Mouse (Mus musculus) kidney, adult 2 months (tissue): ENCODE data around the gene Bsdc1. TPM values are rescaled to one million over a fixed set of nuclear protein-coding genes. Genes with fewer than 3 reads are reported as not detected.
A peak's percentile ranks its signal among the peaks of the same experiment; 100 is the strongest.

Experiments used
- DNase-seq: peaks from one replicate; pipeline ENCODE4 v3.0.0; 2021
- H3K27ac ChIP-seq: fragments of 200-500 bp; 2 replicates; pipeline ENCODE4 v1.5.1; 2012; ENCODE audit warnings: low read depth, low read length, control low read depth, inconsistent platforms; ENCODE audit not compliant: insufficient read depth
- H3K27me3 ChIP-seq: fragments of 200-500 bp; replicated peaks from 2 replicates; pipeline ENCODE4 v1.6.1; 2012; ENCODE audit warnings: mild to moderate bottlenecking, moderate library complexity, low read length, inconsistent platforms; ENCODE audit not compliant: control insufficient read depth, insufficient read depth
- H3K36me3 ChIP-seq: fragments of 200-500 bp; 2 replicates; pipeline ENCODE4 v1.6.1; 2012; ENCODE audit warnings: mild to moderate bottlenecking, moderate library complexity, low read length, inconsistent platforms; ENCODE audit not compliant: control insufficient read depth, insufficient read depth
- H3K4me1 ChIP-seq: fragments of 200-500 bp; 2 replicates; pipeline ENCODE4 v1.6.1; 2011; ENCODE audit warnings: low read length; ENCODE audit not compliant: control insufficient read depth, insufficient read depth
- H3K4me3 ChIP-seq: fragments of 200-500 bp; 2 replicates; pipeline ENCODE4 v1.5.1; 2011; ENCODE audit warnings: mild to moderate bottlenecking, low read depth, low read length, control low read depth; ENCODE audit not compliant: insufficient read depth
- CTCF ChIP-seq: fragments of 200-500 bp; conservative IDR thresholded peaks from 2 replicates; pipeline ENCODE4 v1.5.1; 2011; ENCODE audit warnings: low read depth, mild to moderate bottlenecking, control low read depth, low read length, moderate library complexity, mixed read lengths; ENCODE audit not compliant: insufficient read depth, insufficient read length
- POLR2A ChIP-seq: fragments of 200-500 bp; IDR thresholded peaks from one replicate; pipeline ENCODE4 v1.6.1; 2011; ENCODE audit warnings: low read depth, low read length, control low read depth
- WGBS: fragments of 180-500 bp; shearing (Covaris S2); methylation state at CpG from one replicate; pipeline ENCODE4 v1.1.7; 2018; 5-methylcytosine and 5-hydroxymethylcytosine counted together
- polyA plus RNA-seq: library from polyadenylated mRNA; depleted of rRNA; stranded (reverse); fragments of >200 nt; gene quantifications from 2 replicates; pipeline ENCODE4 v1.2.3, GENCODE M21; 2012

Gene Bsdc1
- polyA plus RNA-seq, 1 experiment = 28.7 TPM

GRCm38 (mm10) chr4:129508237-129508515 is 46.8 kb downstream of the Bsdc1 start:
- H3K36me3 ChIP-seq = no peaks in the 10 kb centered on the region
- H3K4me3 ChIP-seq = no peak overlapping the region
- WGBS = 62% methylated on average over 3 of the region's 3 CpGs
- no peaks in the 10 kb centered on the region for H3K4me1 ChIP-seq
- TF ChIP-seq POLR2A (no peak), CTCF (no peak)
- H3K27ac ChIP-seq = no peak overlapping the region
- no peaks in the 10 kb centered on the region for H3K27me3 ChIP-seq
- no peak for DNase-seq

GRCm38 (mm10) chr4:129508834-129509600 is 47.6 kb downstream of the Bsdc1 start:
- H3K4me3 ChIP-seq = no peak overlapping the region
- no peaks in the 10 kb centered on the region for H3K4me1 ChIP-seq
- no peaks in the 10 kb centered on the region for H3K27me3 ChIP-seq
- 57% methylated on average over 15 of the region's 15 CpGs for WGBS
- DNase-seq = peak; percentile 52
- TF ChIP-seq POLR2A (no peak), CTCF (no peak)
- no peak overlapping the region for H3K27ac ChIP-seq
- no peaks in the 10 kb centered on the region for H3K36me3 ChIP-seq

- Histone ChIP-seq H3K27me3 (0 out of 2 replicates have a peak, but pooled peaks cover 2% of the 10 kb centered on the region), H3K4me1 (no peaks in the 10 kb centered on the region), H3K4me3 (no peak overlapping the region), H3K27ac (no peak overlapping the region), H3K36me3 (no peaks in the 10 kb centered on the region)
- WGBS = 95% methylated on average over 3 of the region's 3 CpGs
- TF ChIP-seq CTCF (no peak), POLR2A (no peak)
- no peak for DNase-seq
These were observed 48.3 kb downstream of the Bsdc1 start for GRCm38 (mm10) chr4:129509650-129510049.

- no peaks in the 10 kb centered on the region for H3K36me3 ChIP-seq
- 79% methylated on average over 6 of the region's 6 CpGs for WGBS
These were observed 49.5 kb downstream of the Bsdc1 start for GRCm38 (mm10) chr4:129510723-129511412.

GRCm38 (mm10) chr4:129511413-129512096 is 50.2 kb downstream of the Bsdc1 start:
- no peak for TF ChIP-seq CTCF
- TF ChIP-seq POLR2A = no peak
- Histone ChIP-seq H3K4me3 (no peak overlapping the region), H3K27ac (no peak overlapping the region), H3K4me1 (no peaks in the 10 kb centered on the region), H3K36me3 (no peaks in the 10 kb centered on the region), H3K27me3 (0 out of 2 replicates have a peak, but pooled peaks cover 2% of the 10 kb centered on the region)
- WGBS = 70% methylated on average over 6 of the region's 6 CpGs
- no peak for DNase-seq

More at GRCm38 (mm10) chr4:129510723-129511412, 49.5 kb downstream of the Bsdc1 start:
- H3K27ac ChIP-seq = no peak overlapping the region
- H3K27me3 ChIP-seq = 0 out of 2 replicates have a peak, but pooled peaks cover 2% of the 10 kb centered on the region
- no peak overlapping the region for H3K4me3 ChIP-seq
- DNase-seq = no peak
- TF ChIP-seq POLR2A = no peak
- no peak for TF ChIP-seq CTCF
- H3K4me1 ChIP-seq = no peaks in the 10 kb centered on the region

- peak; percentile 88 for DNase-seq
- Histone ChIP-seq H3K27ac (no peak within 1 kb of the TSS), H3K4me3 (peak within 1 kb of the TSS; percentile 67), H3K27me3 (0 out of 2 replicates have a peak, but pooled peaks cover 2% of the 10 kb centered on the region), H3K4me1 (no peaks in the 10 kb centered on the region), H3K36me3 (no peaks in the 10 kb centered on the region)
- 14% methylated on average over 47 of the region's 47 CpGs for WGBS
- TF ChIP-seq CTCF (no peak), POLR2A (peak; percentile 64)
These were observed 51.8 kb downstream of the Bsdc1 start, which contains the start of gene Marcksl1 for GRCm38 (mm10) chr4:129513086-129513767. Gene Marcksl1 (plus strand): TSS chr4:129513581.

GRCm38 (mm10) chr4:129513891-129514290 is 52.5 kb downstream of the Bsdc1 start:
- WGBS = 1% methylated on average over 49 of the region's 57 CpGs
- Histone ChIP-seq H3K36me3 (no peaks in the 10 kb centered on the region), H3K27me3 (0 out of 2 replicates have a peak, but pooled peaks cover 2% of the 10 kb centered on the region), H3K4me1 (no peaks in the 10 kb centered on the region), H3K27ac (no peak overlapping the region), H3K4me3 (peak overlapping the region; percentile 67)
- TF ChIP-seq CTCF (no peak), POLR2A (no peak)
- DNase-seq = no peak
